Mouse (Mus musculus): ENCODE data around the gene Slc52a3. TPM values are rescaled to one million over a fixed set of nuclear protein-coding genes. Genes with fewer than 3 reads are reported as not detected.
A peak's percentile ranks its signal among the peaks of the same experiment; 100 is the strongest.
"Not testable (repeated sequence)": the region's sequence is repeated elsewhere in the genome, so short reads cannot be mapped to it uniquely, and the experiment has no call there.

Gene Slc52a3
- polyA plus RNA-seq, 1 experiment from 2014 or later: 1.3 TPM

GRCm38 (mm10) chr2:151991446-151991845 is 4.9 kb upstream of the Slc52a3 start:
- no peaks in the 10 kb centered on the region for H3K36me3 ChIP-seq
- H3K9ac ChIP-seq: no peak overlapping the region
- H3K4me2 ChIP-seq (replicated peaks): no peak overlapping the region
- H3K4me3 ChIP-seq: no peak overlapping the region
- H3K9me3 ChIP-seq: no peaks in the 10 kb centered on the region
- peaks cover 14% of the 10 kb centered on the region for H3K27me3 ChIP-seq (replicated peaks)
- H3K4me1 ChIP-seq: peaks cover 21% of the 10 kb centered on the region
- peak; percentile 42; the same call in 1 of the 2 replicates for ATAC-seq (ENCODE audit: low FRiP score, low read depth)
- H3K27ac ChIP-seq: no peak overlapping the region
- WGBS: 27% methylated on average over 5 of the region's 5 CpGs

DNA sequence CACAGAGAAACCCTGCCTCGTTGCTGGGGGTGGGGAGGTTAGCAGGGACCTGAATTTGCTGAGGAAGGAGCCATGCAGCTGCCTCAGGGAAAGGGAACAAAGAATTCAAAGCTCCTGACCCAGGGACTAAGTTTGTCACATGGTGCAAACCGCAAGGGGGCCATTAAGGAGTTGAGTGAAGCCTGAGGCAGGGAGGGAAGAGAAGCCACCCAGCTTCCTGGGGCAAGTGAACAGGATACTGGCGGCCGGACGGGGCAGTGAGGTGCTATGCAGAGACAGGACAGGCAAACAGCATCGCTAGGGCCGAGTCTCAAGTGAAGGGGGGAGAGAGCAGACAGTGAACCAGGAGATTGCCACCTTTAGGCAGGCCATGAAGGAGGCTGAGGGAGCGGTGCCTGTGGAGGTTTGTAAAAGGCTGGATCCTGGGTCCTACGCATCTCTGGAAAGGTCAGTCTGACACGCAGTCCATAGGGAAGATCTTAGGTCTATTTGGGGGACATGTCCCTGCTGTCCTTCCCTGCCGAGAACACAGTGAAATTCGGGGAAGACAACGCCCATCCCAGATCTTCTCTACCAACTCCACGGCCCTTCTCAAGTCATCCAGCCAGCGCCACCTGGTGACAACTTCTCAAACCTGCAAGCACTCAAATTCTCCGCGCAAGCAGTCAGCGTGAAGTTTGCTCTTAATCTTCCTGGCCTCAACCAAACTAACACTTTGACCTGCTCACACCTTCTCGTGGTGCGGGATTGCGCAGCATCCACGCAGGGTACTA is 1.8 kb upstream of the Slc52a3 start:
- Histone ChIP-seq H3K27me3 (replicated peaks) (peaks cover 43% of the 10 kb centered on the region), H3K4me2 (replicated peaks) (peak overlapping the region; percentile 56), H3K9me3 (no peaks in the 10 kb centered on the region), H3K9ac (no peak overlapping the region), H3K27ac (no peak overlapping the region), H3K4me1 (peaks cover 24% of the 10 kb centered on the region), H3K4me3 (peak overlapping the region; percentile 11; the same call in 1 of the 2 replicates), H3K36me3 (no peaks in the 10 kb centered on the region)
- WGBS: 7% methylated on average over 22 of the region's 22 CpGs
- ATAC-seq (ENCODE audit: low FRiP score, low read depth): no peak

GRCm38 (mm10) chr2:151997190-151997575 is 872 bp downstream of the Slc52a3 start:
- 88% methylated on average over 2 of the region's 2 CpGs for WGBS

DNA sequence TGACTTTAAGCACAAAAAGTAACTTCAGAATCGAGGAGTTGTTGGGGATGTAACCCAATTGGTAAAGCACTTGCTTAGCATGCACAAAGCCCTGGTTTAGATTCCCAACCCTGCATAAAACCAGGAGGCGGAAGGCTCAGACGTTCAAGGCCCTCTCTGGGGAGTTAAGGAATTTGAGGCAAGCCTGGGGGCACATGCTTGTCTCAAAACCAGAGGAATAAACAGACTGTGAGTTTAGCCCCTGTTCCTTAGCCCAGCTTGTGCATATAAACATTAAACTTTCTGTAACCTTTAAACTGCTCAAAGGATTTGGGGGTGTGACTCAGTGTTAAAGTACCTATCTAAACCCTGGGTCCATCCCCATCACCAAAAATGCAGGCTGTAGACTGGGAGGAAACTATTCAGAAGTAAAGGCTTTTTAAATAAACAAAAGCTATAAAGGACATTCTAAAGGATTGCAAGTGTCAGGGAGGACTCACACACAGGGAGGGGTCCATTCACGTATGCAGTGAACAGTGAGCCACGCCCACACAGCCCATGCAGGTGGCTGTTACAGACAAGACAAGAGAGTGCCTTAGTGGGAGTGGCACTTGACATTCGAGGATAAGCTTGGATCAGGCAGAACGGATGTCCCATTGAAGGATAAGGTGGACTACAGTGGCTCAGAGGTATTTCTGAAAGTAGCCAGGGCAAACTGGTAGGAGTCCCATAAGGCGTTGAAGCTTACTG is 1.6 kb downstream of the Slc52a3 start:
- Histone ChIP-seq H3K4me3 (no peak overlapping the region), H3K36me3 (no peaks in the 10 kb centered on the region), H3K9me3 (no peaks in the 10 kb centered on the region), H3K4me1 (peaks cover 14% of the 10 kb centered on the region), H3K4me2 (replicated peaks) (no peak overlapping the region), H3K27me3 (replicated peaks) (peaks cover 58% of the 10 kb centered on the region), H3K9ac (no peak overlapping the region), H3K27ac (no peak overlapping the region)
- WGBS: 51% methylated on average over 8 of the region's 8 CpGs
- ATAC-seq (ENCODE audit: low FRiP score, low read depth): no peak

More at GRCm38 (mm10) chr2:151997190-151997575, 872 bp downstream of the Slc52a3 start:
- ATAC-seq (ENCODE audit: low FRiP score, low read depth); H3K9ac ChIP-seq; H3K36me3 ChIP-seq; H3K4me3 ChIP-seq; H3K9me3 ChIP-seq; H3K4me2 ChIP-seq (replicated peaks); H3K27ac ChIP-seq: not testable (repeated sequence)
- H3K4me1 ChIP-seq: peaks cover 14% of the 10 kb centered on the region
- peaks cover 58% of the 10 kb centered on the region for H3K27me3 ChIP-seq (replicated peaks)

DNA sequence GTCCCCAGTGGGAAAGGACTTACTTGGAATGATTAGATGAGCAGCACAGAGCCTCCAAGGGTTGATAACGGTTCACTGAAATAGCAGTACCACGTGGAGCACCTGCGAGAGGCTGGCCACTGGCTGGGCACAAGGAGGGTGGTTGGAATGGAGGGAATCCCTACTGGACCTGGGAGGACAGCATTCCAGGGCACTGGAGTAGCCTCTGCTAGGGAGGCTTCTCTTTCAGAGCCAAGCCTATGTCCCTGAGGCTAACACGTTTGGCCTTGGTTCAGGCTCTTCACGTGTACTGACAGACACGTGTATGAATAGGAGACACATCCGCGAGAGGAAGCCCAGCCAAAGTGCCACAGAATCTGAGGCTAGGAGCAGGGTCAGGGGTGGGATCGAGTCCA is 2.2 kb downstream of the Slc52a3 start:
- H3K4me3 ChIP-seq: no peak overlapping the region
- H3K4me1 ChIP-seq: peaks cover 14% of the 10 kb centered on the region
- H3K9ac ChIP-seq: no peak overlapping the region
- H3K27ac ChIP-seq: no peak overlapping the region
- ATAC-seq (ENCODE audit: low FRiP score, low read depth): no peak
- H3K27me3 ChIP-seq (replicated peaks): peaks cover 58% of the 10 kb centered on the region
- no peaks in the 10 kb centered on the region for H3K9me3 ChIP-seq
- no peak overlapping the region for H3K4me2 ChIP-seq (replicated peaks)
- H3K36me3 ChIP-seq: no peaks in the 10 kb centered on the region
- WGBS: 77% methylated on average over 9 of the region's 9 CpGs

DNA sequence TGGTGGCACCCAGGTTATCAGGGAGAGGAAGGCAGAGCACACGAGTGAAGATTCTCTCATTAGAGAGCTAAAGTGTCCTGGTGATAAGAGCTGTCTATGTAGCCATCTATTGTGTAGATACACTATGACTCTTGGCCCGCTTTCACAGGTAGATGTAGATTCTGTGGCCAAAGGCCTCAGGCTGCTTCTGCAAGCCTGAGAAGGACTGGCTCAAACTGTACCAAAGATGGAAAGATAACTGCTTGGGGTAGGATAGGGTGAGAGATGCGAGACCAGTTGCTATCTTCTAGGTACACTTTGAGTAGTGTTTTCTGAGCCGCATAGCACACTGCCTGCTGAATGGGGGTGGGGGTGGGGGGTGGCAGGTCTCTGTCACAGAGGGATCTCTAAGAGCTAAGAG is 2.6 kb downstream of the Slc52a3 start:
- ATAC-seq (ENCODE audit: low FRiP score, low read depth): no peak
- H3K27me3 ChIP-seq (replicated peaks): peaks cover 58% of the 10 kb centered on the region
- H3K9me3 ChIP-seq: no peaks in the 10 kb centered on the region
- WGBS: 74% methylated on average over 4 of the region's 4 CpGs
- H3K27ac ChIP-seq: no peak overlapping the region
- H3K4me3 ChIP-seq: no peak overlapping the region
- H3K9ac ChIP-seq: no peak overlapping the region
- no peaks in the 10 kb centered on the region for H3K36me3 ChIP-seq
- no peak overlapping the region for H3K4me2 ChIP-seq (replicated peaks)
- H3K4me1 ChIP-seq: peaks cover 14% of the 10 kb centered on the region

DNA sequence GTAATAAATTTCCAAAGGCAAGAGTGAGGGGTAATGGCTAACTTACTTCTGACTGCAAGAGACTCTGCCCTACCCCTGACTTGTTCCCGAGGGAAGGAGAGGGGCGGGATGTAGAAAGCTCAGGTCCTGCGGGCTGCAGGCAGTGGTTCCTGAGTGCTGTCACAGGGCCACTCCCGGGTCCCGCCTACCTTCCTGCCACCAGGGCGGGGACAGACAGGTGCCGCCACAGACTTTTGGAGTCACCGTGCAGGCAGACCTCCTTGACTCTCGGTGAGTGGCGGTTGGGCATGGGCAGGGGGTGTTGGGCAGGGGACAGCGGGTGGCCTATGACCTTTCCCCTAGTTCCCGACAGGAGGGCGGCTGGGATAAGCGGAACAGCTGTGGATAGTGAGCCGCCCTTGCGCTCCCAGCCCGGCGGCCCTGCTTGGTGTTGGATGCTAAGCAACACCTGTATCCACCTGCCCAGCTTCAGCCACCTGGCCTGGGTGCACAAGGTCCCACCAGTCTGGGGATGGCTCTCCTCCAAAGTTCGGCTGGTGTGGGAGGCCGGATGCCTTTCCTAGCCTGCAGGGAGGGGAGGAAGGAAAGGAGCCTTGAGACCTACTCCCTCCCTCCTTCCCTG is 3.5 kb downstream of the Slc52a3 start:
- H3K4me3 ChIP-seq: no peak overlapping the region
- H3K9me3 ChIP-seq: no peaks in the 10 kb centered on the region
- ATAC-seq (ENCODE audit: low FRiP score, low read depth): no peak
- H3K36me3 ChIP-seq: no peaks in the 10 kb centered on the region
- H3K27ac ChIP-seq: no peak overlapping the region
- peaks cover 58% of the 10 kb centered on the region for H3K27me3 ChIP-seq (replicated peaks)
- no peak overlapping the region for H3K9ac ChIP-seq
- H3K4me1 ChIP-seq: peaks cover 10% of the 10 kb centered on the region; the same call in 1 of the 2 replicates
- WGBS: 9% methylated on average over 20 of the region's 20 CpGs
- H3K4me2 ChIP-seq (replicated peaks): no peak overlapping the region

GRCm38 (mm10) chr2:152000291-152000679 is 4.0 kb downstream of the Slc52a3 start:
- Histone ChIP-seq H3K27ac (no peak overlapping the region), H3K4me2 (replicated peaks) (no peak overlapping the region), H3K9ac (no peak overlapping the region), H3K4me3 (no peak overlapping the region), H3K27me3 (replicated peaks) (peaks cover 55% of the 10 kb centered on the region), H3K4me1 (peaks cover 10% of the 10 kb centered on the region; the same call in 1 of the 2 replicates), H3K36me3 (no peaks in the 10 kb centered on the region), H3K9me3 (no peaks in the 10 kb centered on the region)
- WGBS: 49% methylated on average over 3 of the region's 3 CpGs
- no peak for ATAC-seq (ENCODE audit: low FRiP score, low read depth)

DNA sequence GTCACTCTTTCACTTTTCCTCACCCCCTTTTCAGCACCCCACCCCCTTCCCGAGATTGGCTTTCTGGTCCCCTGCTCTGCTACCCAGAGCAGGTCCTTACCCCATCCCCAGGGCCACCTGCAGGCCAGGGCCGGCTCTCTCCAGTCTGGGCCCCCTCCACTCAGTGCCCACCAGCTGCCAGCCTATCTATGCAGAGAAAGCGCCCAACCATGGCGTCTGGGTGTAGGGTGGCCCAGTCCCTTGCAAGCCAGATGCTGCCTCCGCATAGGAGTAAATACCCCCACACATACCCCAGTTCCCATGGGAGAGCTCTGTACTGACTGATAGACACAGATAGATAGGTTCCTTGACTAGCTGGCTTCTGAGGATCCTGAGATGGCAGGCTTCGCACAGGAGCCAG is 4.4 kb downstream of the Slc52a3 start:
- Histone ChIP-seq H3K9ac (no peak overlapping the region), H3K4me1 (peaks cover 10% of the 10 kb centered on the region; the same call in 1 of the 2 replicates), H3K4me2 (replicated peaks) (no peak overlapping the region), H3K9me3 (no peaks in the 10 kb centered on the region), H3K36me3 (no peaks in the 10 kb centered on the region), H3K27ac (no peak overlapping the region), H3K27me3 (replicated peaks) (peaks cover 51% of the 10 kb centered on the region), H3K4me3 (no peak overlapping the region)
- WGBS: 55% methylated on average over 6 of the region's 6 CpGs
- peak; percentile 48; the same call in 1 of the 2 replicates for ATAC-seq (ENCODE audit: low FRiP score, low read depth)

DNA sequence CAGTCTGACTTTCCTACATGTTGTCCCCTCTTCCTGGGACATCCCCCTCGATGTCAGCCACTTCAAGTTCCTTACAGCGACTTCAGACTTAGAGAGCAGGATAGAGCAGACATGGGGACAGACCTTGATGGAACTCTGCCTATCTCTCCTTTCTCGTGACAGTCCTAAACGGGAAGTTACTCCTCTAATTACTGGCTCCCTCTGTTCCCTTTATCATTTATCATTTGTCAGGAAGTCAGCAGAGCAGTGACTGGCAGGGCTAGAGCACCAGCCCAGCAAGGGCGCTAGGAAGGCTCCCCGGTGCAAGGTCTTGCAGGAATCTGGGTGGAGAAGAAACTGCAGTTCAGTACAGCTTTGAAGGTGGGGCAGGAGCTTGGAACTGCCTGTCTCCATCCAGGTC is 6.2 kb downstream of the Slc52a3 start:
- Histone ChIP-seq H3K9me3 (no peaks in the 10 kb centered on the region), H3K4me2 (replicated peaks) (no peak overlapping the region), H3K27me3 (replicated peaks) (peaks cover 34% of the 10 kb centered on the region), H3K4me1 (peaks cover 3% of the 10 kb centered on the region; the same call in 1 of the 2 replicates), H3K4me3 (no peak overlapping the region), H3K36me3 (no peaks in the 10 kb centered on the region), H3K27ac (no peak overlapping the region), H3K9ac (no peak overlapping the region)
- WGBS: 72% methylated on average over 6 of the region's 6 CpGs
- ATAC-seq (ENCODE audit: low FRiP score, low read depth): no peak

DNA sequence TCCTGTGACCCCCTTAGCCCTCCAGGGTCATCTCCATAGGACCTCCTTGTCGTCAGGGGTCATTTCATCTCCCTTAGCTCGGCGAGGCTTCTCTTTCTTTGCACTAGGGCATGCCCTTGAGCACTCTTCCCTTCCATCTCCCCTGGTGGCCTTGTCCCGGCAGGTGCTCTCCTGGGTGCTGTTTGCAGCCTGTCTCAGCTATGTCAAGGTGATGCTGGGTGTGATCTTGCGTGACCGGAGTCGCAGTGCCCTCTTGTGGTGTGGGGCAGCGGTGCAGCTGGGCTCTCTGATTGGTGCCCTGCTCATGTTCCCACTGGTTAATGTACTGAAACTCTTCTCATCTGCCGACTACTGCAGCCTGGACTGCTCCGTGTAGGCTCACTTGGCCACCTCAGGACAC is 11.5 kb downstream of the Slc52a3 start:
- ATAC-seq (ENCODE audit: low FRiP score, low read depth): no peak
- Histone ChIP-seq H3K4me2 (replicated peaks) (no peak overlapping the region), H3K4me3 (no peak overlapping the region), H3K36me3 (no peaks in the 10 kb centered on the region), H3K4me1 (no peaks in the 10 kb centered on the region), H3K27me3 (replicated peaks) (no peaks in the 10 kb centered on the region), H3K9ac (no peak overlapping the region), H3K27ac (no peak overlapping the region), H3K9me3 (no peaks in the 10 kb centered on the region)
- 61% methylated on average over 10 of the region's 10 CpGs for WGBS

DNA sequence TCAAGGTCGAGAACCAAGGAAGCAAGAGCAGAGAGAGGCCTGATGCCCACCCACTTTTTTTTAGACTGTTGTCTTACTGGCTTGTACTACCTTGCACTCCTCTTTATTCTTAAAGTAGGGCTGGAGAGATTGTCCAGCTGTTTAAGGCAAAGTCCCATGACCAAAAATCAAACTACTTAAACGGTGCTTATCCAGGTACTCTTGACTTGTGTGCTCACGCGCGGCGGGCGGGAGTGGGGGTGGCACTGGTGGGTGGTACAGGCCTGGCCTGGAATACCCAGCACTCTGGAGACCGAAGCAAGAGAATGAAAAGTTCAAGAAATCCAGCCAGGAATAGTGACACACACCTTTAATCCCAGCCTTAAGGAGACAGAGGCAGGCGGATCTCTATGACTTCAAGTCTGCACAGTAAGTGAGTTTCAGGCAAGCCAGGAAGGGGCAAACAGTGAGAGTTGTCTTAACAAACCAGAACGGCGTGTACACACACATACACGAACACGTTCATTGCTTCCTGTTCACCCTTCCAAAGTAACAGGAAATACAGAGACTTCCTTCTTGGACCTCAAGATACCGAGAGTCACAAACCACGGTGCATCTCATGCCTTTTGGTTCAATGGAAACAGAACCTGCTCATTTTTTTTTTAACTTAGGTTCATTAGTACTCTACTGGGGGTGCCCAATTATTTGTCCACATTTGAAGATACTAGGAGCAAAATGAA is 12.9 kb downstream of the Slc52a3 start:
- H3K9me3 ChIP-seq: no peaks in the 10 kb centered on the region
- no peaks in the 10 kb centered on the region for H3K4me1 ChIP-seq
- H3K27me3 ChIP-seq (replicated peaks): no peaks in the 10 kb centered on the region
- H3K27ac ChIP-seq: no peak overlapping the region
- 92% methylated on average over 15 of the region's 15 CpGs for WGBS
- H3K36me3 ChIP-seq: no peaks in the 10 kb centered on the region
- no peak overlapping the region for H3K9ac ChIP-seq
- no peak overlapping the region for H3K4me3 ChIP-seq
- ATAC-seq (ENCODE audit: low FRiP score, low read depth): no peak
- no peak overlapping the region for H3K4me2 ChIP-seq (replicated peaks)

All from neural tube, embryonic 12.5 days (tissue).